Mouse (Mus musculus) left cerebral cortex, adult 2 months (tissue): ENCODE measurements around the gene Pcnx3. TPM values are rescaled to one million over a fixed set of nuclear protein-coding genes. Genes with fewer than 3 reads are reported as not detected.

ENCODE experiments used
- DNase-seq, 2 experiments: peaks; one replicate each; pipeline ENCODE4 v3.0.0; 2021 to 2022; ENCODE audit warnings: low spot score in 2 of 2, mixed read lengths in 1 of 2; ENCODE audit errors: extremely low spot score in 1 of 2
- H3K27ac ChIP-seq: fragments of 200-600 bp; 2 replicates; pipeline ENCODE4 v1.8.1; 2022
- H3K4me3 ChIP-seq: fragments of 200-600 bp; 2 replicates; pipeline ENCODE4 v1.8.1; 2022
- CTCF ChIP-seq: fragments of 200-600 bp; IDR thresholded peaks from 2 replicates; pipeline ENCODE4 v1.8.1; 2022; ENCODE audit warnings: antibody characterized with exemption, mild to moderate bottlenecking, moderate library complexity
- intact Hi-C: fragments of 180-260 bp; cut with DNase I; formaldehyde crosslinking; loops from one replicate; pipeline ENCODE4 v1.15.1; 2025
- microRNA-seq, 2 experiments: library from miRNA; unstranded; fragments of <30 nt; microRNA quantifications; one replicate each; pipeline ENCODE4 v1.2.0; 2021
- total RNA-seq, 2 experiments: library from RNA; stranded (reverse); gene quantifications; 2 replicates each; pipeline ENCODE4 v1.2.3; 2021

Pcnx3 gene
- total RNA-seq, 2 experiments from 2014 or later: 77.5 to 80.0 TPM

GRCm38 (mm10) chr19:5637069-5638047 lies 51.4 kb downstream of the Pcnx3 start, which contains the start of gene Rela:
Rela (plus strand) TSS chr19:5637483.
- peak; percentile 90 to 92 for DNase-seq
- peak within 1 kb of the TSS; percentile 99 for H3K4me3 ChIP-seq
- no peak for TF ChIP-seq CTCF
- intact Hi-C loops: loop anchor here (1.0 to 2.0 kb wide), 2 partner anchors 27 to 51 kb away; partner anchors contain the start of genes Kat5, Map3k11 and Pcnx3
- peak within 1 kb of the TSS; percentile 99 for H3K27ac ChIP-seq

GRCm38 (mm10) chr19:5636571-5637041 lies 52.1 kb downstream of the Pcnx3 start:
- no peak for DNase-seq
- Histone ChIP-seq H3K4me3 (peak overlapping the region; percentile 99), H3K27ac (peak overlapping the region; percentile 99)
- intact Hi-C loops: loop anchor here (1.0 to 2.0 kb wide), 2 partner anchors 26 to 52 kb away; partner anchors contain the start of genes Kat5, Map3k11 and Pcnx3
- no peak for TF ChIP-seq CTCF

- intact Hi-C loops: loop anchor here (2.0 kb wide), 1 partner anchor 53 kb away; the partner anchor contains the start of genes Map3k11 and Pcnx3
- Histone ChIP-seq H3K4me3 (no peak overlapping the region), H3K27ac (peak overlapping the region; percentile 99)
- TF ChIP-seq CTCF: no peak
- no peak for DNase-seq
Observed at GRCm38 (mm10) chr19:5636036-5636570, 52.6 kb downstream of the Pcnx3 start.

- no peak overlapping the region for H3K4me3 ChIP-seq
- intact Hi-C loops: no loop called here
- no peak for TF ChIP-seq CTCF
- DNase-seq: no peak
- H3K27ac ChIP-seq: no peak overlapping the region
Observed at GRCm38 (mm10) chr19:5632120-5632519, 56.6 kb downstream of the Pcnx3 start.

GRCm38 (mm10) chr19:5629907-5630306 lies 58.8 kb downstream of the Pcnx3 start:
- Histone ChIP-seq H3K4me3 (no peak overlapping the region), H3K27ac (no peak overlapping the region)
- no peak for DNase-seq
- no peak for TF ChIP-seq CTCF
- intact Hi-C loops: loop anchor here (5.0 kb wide), 1 partner anchor 43 kb away; no protein-coding TSS in a partner anchor

GRCm38 (mm10) chr19:5625311-5625710 lies 63.4 kb downstream of the Pcnx3 start:
- intact Hi-C loops: loop anchor here (5.0 kb wide), 1 partner anchor 38 kb away; no protein-coding TSS in a partner anchor
- TF ChIP-seq CTCF: no peak
- no peak overlapping the region for H3K4me3 ChIP-seq
- DNase-seq: no peak
- no peak overlapping the region for H3K27ac ChIP-seq

- DNase-seq: no peak
- intact Hi-C loops: no loop called here
- no peak for TF ChIP-seq CTCF
Observed at GRCm38 (mm10) chr19:5621884-5622283, 66.8 kb downstream of the Pcnx3 start.

GRCm38 (mm10) chr19:5620007-5620406 lies 68.7 kb downstream of the Pcnx3 start:
- Histone ChIP-seq H3K27ac (no peak overlapping the region), H3K4me3 (no peak overlapping the region)
- intact Hi-C loops: no loop called here
- DNase-seq: no peak
- no peak for TF ChIP-seq CTCF

More at GRCm38 (mm10) chr19:5621884-5622283, 66.8 kb downstream of the Pcnx3 start:
- Histone ChIP-seq H3K27ac (no peak overlapping the region), H3K4me3 (no peak overlapping the region)

GRCm38 (mm10) chr19:5614953-5615352 lies 73.8 kb downstream of the Pcnx3 start:
- no peak for DNase-seq
- intact Hi-C loops: no loop called here
- H3K4me3 ChIP-seq: no peak overlapping the region
- no peak for TF ChIP-seq CTCF
- no peak overlapping the region for H3K27ac ChIP-seq

Small RNA genes within 50 kb of the gene (microRNA-seq; reads per million reads assigned to microRNA genes)
- gene Mir6987: 1.9 to 2.4 reads per million in 2 experiments

Other genes starting within 250 kb of the Pcnx3 start
- gene Fosl1, start 241.4 kb downstream of the Pcnx3 start, total RNA-seq: under 1 TPM in 1 of 2 experiments, not detected in 1; 0.65 TPM
- 10 to 100 TPM; 29.5 to 30.6 TPM for gene Ccdc85b, start 231.0 kb downstream of the Pcnx3 start, total RNA-seq
- 10 to 100 TPM; 88.9 to 92.1 TPM for gene Fibp, start 228.3 kb downstream of the Pcnx3 start, total RNA-seq
- gene Ctsw, start 220.4 kb downstream of the Pcnx3 start, total RNA-seq: under 1 TPM; 0.36 to 0.47 TPM
- gene Efemp2, start 215.0 kb downstream of the Pcnx3 start, total RNA-seq: 10 to 100 TPM; 16.8 to 17.2 TPM
- gene Mus81, start 200.5 kb downstream of the Pcnx3 start, total RNA-seq: 10 to 100 TPM; 33.3 to 33.4 TPM
- 1,000 to 10,000 TPM; 1,296 to 1,301 TPM for gene Cfl1, start 198.5 kb downstream of the Pcnx3 start, total RNA-seq
- gene 1700020D05Rik, start 185.1 kb downstream of the Pcnx3 start, total RNA-seq: 1 to 10 TPM; 8.0 to 9.2 TPM
- gene Snx32, start 178.4 kb downstream of the Pcnx3 start, total RNA-seq: 10 to 100 TPM; 81.5 to 89.0 TPM
- not detected for gene Ovol1, start 128.3 kb downstream of the Pcnx3 start, total RNA-seq
- 1 to 10 TPM; 5.4 to 6.0 TPM for gene Ap5b1, start 120.9 kb downstream of the Pcnx3 start, total RNA-seq
- 10 to 100 TPM; 77.7 to 82.4 TPM for gene Rnaseh2c, start 87.0 kb downstream of the Pcnx3 start, total RNA-seq
- gene Kat5, start 78.7 kb downstream of the Pcnx3 start, total RNA-seq: 10 to 100 TPM; 94.3 to 99.2 TPM
- gene Rela, start 51.4 kb downstream of the Pcnx3 start, total RNA-seq: 10 to 100 TPM; 23.4 to 25.4 TPM
- 10 to 100 TPM; 18.2 to 19.0 TPM for gene Sipa1, start 25.2 kb downstream of the Pcnx3 start, total RNA-seq
- gene Map3k11, start 166 bp downstream of the Pcnx3 start, total RNA-seq: 10 to 100 TPM; 16.2 to 17.0 TPM
- not detected for gene Kcnk7, start 15.5 kb upstream of the Pcnx3 start, total RNA-seq
- gene Ehbp1l1, start 37.4 kb upstream of the Pcnx3 start, total RNA-seq: 10 to 100 TPM; 21.1 to 30.7 TPM
- gene Fam89b, start 40.7 kb upstream of the Pcnx3 start, total RNA-seq: 10 to 100 TPM; 27.5 to 32.4 TPM
- gene Ltbp3, start 52.0 kb upstream of the Pcnx3 start, total RNA-seq: 10 to 100 TPM; 38.9 to 43.1 TPM
- gene Scyl1, start 82.5 kb upstream of the Pcnx3 start, total RNA-seq: 10 to 100 TPM; 92.0 to 98.0 TPM
- 10 to 100 TPM; 10.1 to 13.4 TPM for gene Frmd8, start 186.4 kb upstream of the Pcnx3 start, total RNA-seq
- 1 to 10 TPM; 2.5 to 2.7 TPM for gene Slc25a45, start 188.9 kb upstream of the Pcnx3 start, total RNA-seq
- gene Tigd3, start 205.2 kb upstream of the Pcnx3 start, total RNA-seq: 1 to 10 TPM; 4.3 to 4.7 TPM
- gene Dpf2, start 224.1 kb upstream of the Pcnx3 start, total RNA-seq: 100 to 1,000 TPM in 1 of 2 experiments, 10 to 100 TPM in 1; 94.8 to 100 TPM
- 1 to 10 TPM; 4.7 to 4.9 TPM for gene Cdc42ep2, start 235.9 kb upstream of the Pcnx3 start, total RNA-seq